Mouse (Mus musculus) liver, postnatal 0 days (tissue): ENCODE data around the gene Ecsit. TPM values are rescaled to one million over a fixed set of nuclear protein-coding genes. Genes with fewer than 3 reads are reported as not detected.

ENCODE experiments used
- ATAC-seq: fragments of 200-750 bp; cut with Nextera tagmentation; 2 replicates; pipeline ENCODE4 v1.8.0; 2017; ENCODE audit warnings: mild to moderate bottlenecking, moderate library complexity
- DNase-seq: peaks from one replicate; pipeline ENCODE4 v3.0.0-alpha.2; 2016
- H3K27ac ChIP-seq: fragments of 300-500 bp; sonication (generic); 2 replicates; pipeline ENCODE4 v1.5.1; 2014; ENCODE audit warnings: antibody characterized with exemption, moderate library complexity, mild to moderate bottlenecking, low read depth
- H3K27me3 ChIP-seq: fragments of 300-500 bp; sonication (generic); 2 replicates; pipeline ENCODE4 v1.6.1; 2014; ENCODE audit warnings: low read length, control low read depth, mixed read lengths; ENCODE audit not compliant: insufficient read depth
- H3K36me3 ChIP-seq: fragments of 300-500 bp; sonication (generic); replicated peaks from 2 replicates; pipeline ENCODE4 v1.6.1; 2014; ENCODE audit warnings: mild to moderate bottlenecking, control low read depth, low read length, moderate library complexity, mixed read lengths; ENCODE audit not compliant: insufficient read depth
- H3K4me1 ChIP-seq: fragments of 300-500 bp; sonication (generic); 2 replicates; pipeline ENCODE4 v1.6.1; 2014; ENCODE audit warnings: antibody characterized with exemption, mild to moderate bottlenecking, control low read depth; ENCODE audit not compliant: insufficient read depth
- H3K4me2 ChIP-seq: fragments of 300-500 bp; sonication (generic); 2 replicates; pipeline ENCODE4 v1.6.1; 2014; ENCODE audit warnings: low read depth, mild to moderate bottlenecking, low read length, moderate library complexity, mixed read lengths
- H3K4me3 ChIP-seq: fragments of 300-500 bp; sonication (generic); 2 replicates; pipeline ENCODE4 v1.5.1; 2014; ENCODE audit warnings: low read depth, low read length
- H3K9ac ChIP-seq: fragments of 300-500 bp; sonication (generic); replicated peaks from 2 replicates; pipeline ENCODE4 v1.6.1; 2014; ENCODE audit warnings: mild to moderate bottlenecking, moderate library complexity
- H3K9me3 ChIP-seq: fragments of 300-500 bp; sonication (generic); 2 replicates; pipeline ENCODE4 v1.6.1; 2016; ENCODE audit warnings: mild to moderate bottlenecking, control low read depth, low read length, mixed read lengths
- CTCF ChIP-seq: sonication (generic); IDR thresholded peaks from 2 replicates; pipeline ENCODE4 v1.5.1; 2016; ENCODE audit warnings: antibody characterized with exemption, low read depth
- EP300 ChIP-seq: IDR thresholded peaks from 2 replicates; pipeline ENCODE4 v1.6.1; 2016; ENCODE audit warnings: antibody characterized with exemption, low read depth, mild to moderate bottlenecking
- WGBS: fragments of 180-500 bp; shearing (Covaris S2); extraction: QIAGEN DNeasy Blood & Tissue Kit; methylation state at CpG from one replicate; pipeline ENCODE4 v1.1.7; 2014; ENCODE audit not compliant: insufficient replicate concordance; 5-methylcytosine and 5-hydroxymethylcytosine counted together
- polyA plus RNA-seq: library from polyadenylated mRNA; unstranded; fragments of >200 nt; fragmentation: Nextera tagmentation; extraction: Ambion mirVana; gene quantifications from 2 replicates; pipeline ENCODE4 v1.2.1, GENCODE M21; 2015

Ecsit gene
- polyA plus RNA-seq, 1 experiment from 2014 or later = 18.1 TPM

DNA sequence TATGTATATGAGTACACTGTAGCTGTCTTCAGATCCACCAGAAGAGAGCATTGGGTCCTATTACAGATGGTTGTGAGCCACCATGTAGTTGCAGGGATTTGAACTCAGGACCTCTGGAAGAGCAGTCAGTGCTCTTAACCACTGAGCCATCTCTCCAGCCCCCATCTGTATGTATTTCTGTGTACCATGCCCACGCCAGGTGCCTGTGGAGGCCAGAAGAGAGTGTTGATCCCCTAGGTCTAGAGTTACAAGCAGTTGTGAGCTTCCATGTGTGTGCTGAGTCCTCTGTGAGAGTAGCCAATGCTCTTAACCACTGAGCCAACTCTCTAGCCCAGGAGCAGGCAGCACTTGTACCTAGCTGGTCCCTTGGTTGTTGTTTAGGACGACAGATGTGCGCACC, 38.9 kb upstream of the Ecsit start:
- ATAC-seq (no peak), DNase-seq (no peak)
- Histone ChIP-seq H3K4me1 (peaks cover 40% of the 10 kb centered on the region), H3K4me3 (no peak overlapping the region), H3K36me3 (peaks cover 23% of the 10 kb centered on the region), H3K27me3 (no peaks in the 10 kb centered on the region), H3K4me2 (no peak overlapping the region), H3K9ac (no peak overlapping the region), H3K27ac (peak overlapping the region; percentile 91), H3K9me3 (no peaks in the 10 kb centered on the region)
- 82% methylated on average over 3 of the region's 3 CpGs for WGBS
- TF ChIP-seq EP300 = no peak
- no peak for TF ChIP-seq CTCF

DNA sequence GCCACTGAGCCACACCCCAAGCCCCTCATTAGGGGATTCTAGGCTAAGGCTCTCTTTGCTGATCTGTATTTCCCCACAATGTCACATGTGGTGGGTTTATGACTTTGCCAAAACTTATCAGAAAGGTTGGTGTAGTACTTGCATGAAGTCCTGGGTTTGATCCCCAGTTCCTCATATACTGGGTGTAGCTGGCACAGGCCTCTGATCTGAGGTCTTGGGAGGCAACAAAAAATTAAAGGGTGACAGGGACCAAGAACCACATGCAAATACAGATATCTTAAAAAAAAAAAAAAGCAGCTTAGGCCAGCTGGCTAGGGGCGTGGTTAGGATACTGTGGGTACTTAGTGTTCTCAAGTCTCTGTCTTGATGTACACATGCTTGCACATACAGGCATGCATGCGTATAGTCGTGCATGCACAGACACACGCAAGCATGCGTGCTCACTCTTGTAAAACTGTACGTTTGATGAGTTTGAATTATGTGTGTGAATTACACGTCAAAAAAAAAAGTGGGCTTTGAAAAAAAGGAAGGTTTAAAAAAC, 37.9 kb upstream of the Ecsit start:
- DNase-seq (peak; percentile 42), ATAC-seq (peak; percentile 54)
- H3K4me3 ChIP-seq = no peak overlapping the region
- H3K36me3 ChIP-seq = peaks cover 15% of the 10 kb centered on the region
- H3K9me3 ChIP-seq = no peaks in the 10 kb centered on the region
- no peak overlapping the region for H3K4me2 ChIP-seq
- 59% methylated on average over 7 of the region's 7 CpGs for WGBS
- H3K9ac ChIP-seq = no peak overlapping the region; the same call in 1 of the 2 replicates
- TF ChIP-seq EP300 = peak; percentile 85
- TF ChIP-seq CTCF = no peak
- peak overlapping the region; percentile 91 for H3K27ac ChIP-seq
- H3K4me1 ChIP-seq = peaks cover 45% of the 10 kb centered on the region
- H3K27me3 ChIP-seq = no peaks in the 10 kb centered on the region

DNA sequence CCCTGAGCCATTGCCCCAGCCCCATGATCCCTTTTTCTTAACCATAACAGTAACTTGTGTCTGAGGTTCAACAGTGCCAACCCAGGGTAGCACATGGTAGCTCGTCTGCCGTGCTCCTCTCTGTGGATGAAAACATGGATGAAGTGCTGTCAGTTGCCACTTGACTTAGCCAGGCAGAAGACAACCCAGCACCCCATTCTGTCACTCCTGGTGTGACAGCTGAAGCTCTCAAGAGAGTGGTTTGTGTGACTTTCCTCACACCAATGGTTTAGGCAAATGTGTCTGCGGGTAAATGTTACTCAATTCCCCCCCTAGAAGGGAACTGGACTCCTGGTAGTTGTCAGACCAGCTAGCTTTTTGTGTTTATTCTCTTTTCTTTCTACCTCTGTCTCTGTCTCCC, 36.8 kb upstream of the Ecsit start:
- Histone ChIP-seq H3K9ac (no peak overlapping the region), H3K4me1 (peaks cover 53% of the 10 kb centered on the region), H3K4me2 (0 out of 2 replicates have a peak overlapping the region, but pooled peaks have one; percentile 35), H3K36me3 (peaks cover 6% of the 10 kb centered on the region), H3K4me3 (no peak overlapping the region), H3K27me3 (no peaks in the 10 kb centered on the region), H3K27ac (peak overlapping the region; percentile 91), H3K9me3 (no peaks in the 10 kb centered on the region)
- ATAC-seq (no peak), DNase-seq (no peak)
- TF ChIP-seq CTCF (no peak), EP300 (no peak)
- 66% methylated on average over 3 of the region's 3 CpGs for WGBS

DNA sequence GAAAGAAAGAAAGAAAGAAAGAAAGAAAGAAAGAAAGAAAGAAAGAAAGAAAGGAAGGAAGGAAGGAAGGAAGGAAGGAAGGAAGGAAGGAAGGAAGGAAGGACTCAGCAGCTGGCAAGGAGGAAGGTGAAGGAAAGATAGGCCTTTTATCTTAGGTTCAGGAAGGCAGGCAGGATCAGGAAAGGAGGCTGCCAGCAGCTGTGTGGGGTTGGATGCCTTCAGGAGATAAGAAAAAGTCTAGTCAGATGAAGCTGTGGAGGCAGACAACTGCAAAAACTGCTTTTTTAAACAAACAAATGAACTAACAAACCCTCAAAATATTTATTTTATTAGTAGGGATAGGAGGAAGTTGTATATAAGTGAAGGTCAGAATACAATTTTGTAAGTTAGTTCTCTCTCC, 36.3 kb upstream of the Ecsit start:
- H3K27me3 ChIP-seq = no peaks in the 10 kb centered on the region
- no peak overlapping the region for H3K9ac ChIP-seq
- DNase-seq = no peak
- no peak overlapping the region; the same call in 1 of the 2 replicates for H3K4me2 ChIP-seq
- TF ChIP-seq CTCF (no peak), EP300 (peak; percentile 93)
- peak; percentile 14; the same call in 1 of the 2 replicates for ATAC-seq
- H3K9me3 ChIP-seq = no peaks in the 10 kb centered on the region
- peaks cover 53% of the 10 kb centered on the region for H3K4me1 ChIP-seq
- no peak overlapping the region for H3K4me3 ChIP-seq
- H3K36me3 ChIP-seq = peaks cover 2% of the 10 kb centered on the region
- peak overlapping the region; percentile 91 for H3K27ac ChIP-seq

DNA sequence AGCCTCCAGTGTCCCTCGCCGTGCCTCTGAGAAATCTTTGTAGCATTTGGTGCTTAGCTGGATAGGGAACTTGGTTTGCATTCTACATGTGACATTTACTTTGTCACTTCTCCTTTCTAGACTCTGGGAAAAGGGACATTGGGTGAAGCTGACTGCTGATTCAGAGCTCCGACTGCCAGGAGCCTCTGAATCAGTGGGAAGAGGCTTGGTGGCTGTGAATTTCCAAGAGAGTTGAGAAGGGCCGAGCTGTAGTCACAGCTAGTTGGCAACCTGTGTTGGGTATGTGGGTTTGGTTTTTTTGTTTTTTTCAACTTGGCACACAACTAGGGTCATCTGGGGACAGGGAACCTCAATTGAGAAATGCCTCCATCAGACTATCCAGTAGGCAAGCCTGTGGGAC, 34.3 kb upstream of the Ecsit start:
- Histone ChIP-seq H3K36me3 (0 out of 2 replicates have a peak, but pooled peaks cover 2% of the 10 kb centered on the region), H3K4me1 (peaks cover 63% of the 10 kb centered on the region), H3K4me3 (no peak overlapping the region), H3K4me2 (no peak overlapping the region), H3K9ac (no peak overlapping the region), H3K9me3 (no peaks in the 10 kb centered on the region), H3K27ac (peak overlapping the region; percentile 19), H3K27me3 (no peaks in the 10 kb centered on the region)
- 71% methylated on average over 4 of the region's 4 CpGs for WGBS
- DNase-seq = no peak
- ATAC-seq = no peak
- TF ChIP-seq CTCF (no peak), EP300 (no peak)

DNA sequence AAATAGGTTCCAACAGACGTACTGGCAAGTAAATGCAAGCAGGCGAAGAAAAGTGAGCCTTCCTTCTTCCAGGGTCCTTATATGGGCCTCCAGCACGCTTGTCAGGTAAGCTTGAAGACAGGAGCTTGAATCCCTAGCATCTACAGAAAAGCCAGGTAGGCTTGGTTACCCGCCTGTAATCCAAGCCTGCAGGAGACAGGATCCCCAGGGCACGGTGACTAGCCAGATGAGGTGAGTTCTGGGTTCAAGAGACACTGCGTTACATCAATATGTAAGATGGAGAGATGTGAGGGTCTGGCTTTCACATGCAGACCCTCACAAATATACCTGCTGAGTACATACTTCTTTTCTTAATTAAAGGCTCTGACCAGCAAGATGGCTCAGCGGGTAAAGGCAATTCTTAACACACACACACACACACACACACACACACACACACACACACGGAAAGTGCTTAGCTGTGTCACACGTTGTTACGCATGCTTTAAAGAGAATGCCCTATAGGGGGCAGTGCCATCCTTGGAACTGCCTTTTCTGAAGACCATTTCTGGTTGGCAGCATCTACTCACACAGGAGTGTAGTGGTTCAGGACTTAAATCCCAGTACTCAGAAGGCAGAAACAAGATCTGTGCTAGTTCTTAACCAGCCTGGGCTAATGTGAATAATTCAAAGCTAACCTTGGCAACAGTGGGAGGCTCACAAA, 32.7 kb upstream of the Ecsit start:
- DNase-seq = peak; percentile 78
- Histone ChIP-seq H3K27ac (peak overlapping the region; percentile 68), H3K9me3 (no peaks in the 10 kb centered on the region), H3K27me3 (no peaks in the 10 kb centered on the region), H3K4me2 (peak overlapping the region; percentile 97), H3K36me3 (peaks cover 17% of the 10 kb centered on the region), H3K9ac (no peak overlapping the region), H3K4me1 (peaks cover 55% of the 10 kb centered on the region), H3K4me3 (peak overlapping the region; percentile 86)
- TF ChIP-seq CTCF (peak; percentile 93), EP300 (no peak)
- ATAC-seq = peak; percentile 18; the same call in 1 of the 2 replicates
- WGBS = 36% methylated on average over 10 of the region's 10 CpGs
